Mouse (Mus musculus) embryo, embryonic 10.5 days (tissue): ENCODE measurements around the gene Mip.
A peak's percentile ranks its signal among the peaks of the same experiment; 100 is the strongest.
"Not testable (repeated sequence)": the region's sequence is repeated elsewhere in the genome, so short reads cannot be mapped to it uniquely, and the experiment has no call there.

ENCODE experiments used
- DNase-seq: peaks from one replicate; pipeline ENCODE4 v3.0.0-alpha.2; 2015; ENCODE audit warnings: low spot score

Mip gene

GRCm38 (mm10) chr10:128211390-128212108, 14.1 kb upstream of the Mip start, which contains the start of gene Spryd4:
Gene Spryd4, minus strand, starts transcription at chr10:128211807.
- DNase-seq: peak; percentile 96

DNA sequence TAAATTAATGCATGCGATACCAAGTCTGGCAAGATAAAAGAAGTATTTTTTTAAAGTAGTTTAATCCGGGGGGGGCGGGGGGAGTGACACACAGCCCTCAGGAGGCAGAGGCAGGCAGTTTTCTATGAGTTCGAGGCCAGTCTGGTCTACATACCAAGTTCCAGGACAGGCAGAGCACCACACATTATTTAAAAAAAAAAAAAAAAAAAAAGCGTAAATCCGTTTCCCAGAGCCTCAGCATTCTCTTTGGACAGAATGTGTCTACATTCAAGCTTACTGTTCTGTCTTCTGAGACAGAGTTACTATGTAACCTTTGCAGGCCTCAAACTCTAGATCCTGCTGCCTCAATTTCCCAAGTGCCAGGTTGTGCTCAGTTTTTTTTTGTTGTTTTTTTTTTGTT, 13.5 kb upstream of the Mip start:
- DNase-seq: no peak

DNA sequence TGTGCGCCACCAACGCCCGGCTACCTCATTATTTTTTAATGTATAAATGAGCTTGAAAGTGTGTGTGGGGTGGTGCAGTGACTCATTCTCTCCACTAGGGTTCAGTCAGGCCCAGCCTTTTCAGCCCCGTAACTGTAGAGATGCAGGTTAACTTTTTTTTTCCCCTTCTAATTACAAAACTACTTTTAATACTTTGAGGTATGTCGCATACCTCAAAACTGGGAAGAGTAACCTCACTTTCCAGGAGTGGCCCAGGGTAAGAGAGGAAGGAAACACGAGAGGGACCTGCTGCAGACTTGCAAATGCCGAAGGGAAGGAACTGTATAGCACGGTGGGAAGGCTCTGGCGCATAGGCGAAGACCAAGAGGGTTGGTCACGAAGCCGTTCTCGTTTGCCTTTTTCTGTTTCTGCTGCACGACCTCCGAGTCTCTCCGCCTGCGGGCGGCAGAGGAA, 12.7 kb upstream of the Mip start:
- peak; percentile 85 for DNase-seq

GRCm38 (mm10) chr10:128214112-128214511, 11.5 kb upstream of the Mip start:
- DNase-seq: not testable (repeated sequence)

DNA sequence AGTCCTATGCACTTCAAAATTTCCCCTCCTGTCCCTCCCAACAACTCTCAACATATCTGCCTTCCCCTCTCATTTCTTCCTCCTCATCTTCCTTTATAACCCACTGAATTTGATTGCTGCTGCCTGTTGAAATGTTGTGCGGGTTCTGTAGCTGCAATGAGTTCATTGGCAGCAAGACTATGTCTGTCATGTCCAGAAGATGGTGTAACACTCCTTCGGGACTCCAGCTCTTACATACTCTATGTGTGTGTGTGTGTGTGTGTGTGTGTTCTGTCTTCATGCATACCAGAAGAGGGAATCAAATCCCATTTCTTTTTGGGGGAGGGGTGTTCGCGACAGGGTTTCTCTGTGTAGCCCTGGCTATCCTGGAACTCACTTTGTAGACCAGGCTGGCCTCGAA, 10.7 kb upstream of the Mip start:
- DNase-seq: no peak

DNA sequence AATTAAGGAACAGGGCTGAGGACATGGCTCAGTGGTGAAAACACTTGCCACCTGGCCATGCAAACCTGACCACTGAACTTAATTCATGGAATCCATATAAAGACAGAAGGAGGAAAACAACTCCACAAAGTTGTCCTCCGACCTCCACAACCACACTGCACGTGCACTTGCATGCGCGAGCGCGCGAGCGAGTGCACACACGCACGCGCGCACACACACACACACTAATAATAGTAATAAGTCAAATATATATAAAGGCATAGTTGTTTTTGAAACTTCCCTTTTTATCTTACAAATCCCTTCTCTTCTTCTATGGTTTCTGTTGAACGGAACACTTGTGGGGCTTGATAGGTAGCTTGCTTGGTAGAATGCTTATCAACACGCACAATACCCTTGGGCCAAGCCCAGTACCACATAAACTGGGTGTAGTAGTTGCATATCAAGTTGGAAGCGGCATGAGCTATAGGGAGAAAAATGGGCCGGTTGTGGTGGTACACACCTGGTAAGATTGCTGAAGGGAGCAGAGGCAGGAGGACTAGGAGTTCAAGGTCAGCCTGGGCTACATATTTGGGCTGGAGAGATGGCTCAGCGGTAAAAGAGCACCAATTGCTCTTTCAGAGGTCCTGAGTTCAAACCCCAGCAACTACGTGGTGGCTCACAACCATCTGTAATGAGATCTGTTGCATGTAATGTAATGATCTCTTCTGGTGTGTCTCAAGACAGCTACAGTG, 7.1 kb upstream of the Mip start:
- no peak for DNase-seq

DNA sequence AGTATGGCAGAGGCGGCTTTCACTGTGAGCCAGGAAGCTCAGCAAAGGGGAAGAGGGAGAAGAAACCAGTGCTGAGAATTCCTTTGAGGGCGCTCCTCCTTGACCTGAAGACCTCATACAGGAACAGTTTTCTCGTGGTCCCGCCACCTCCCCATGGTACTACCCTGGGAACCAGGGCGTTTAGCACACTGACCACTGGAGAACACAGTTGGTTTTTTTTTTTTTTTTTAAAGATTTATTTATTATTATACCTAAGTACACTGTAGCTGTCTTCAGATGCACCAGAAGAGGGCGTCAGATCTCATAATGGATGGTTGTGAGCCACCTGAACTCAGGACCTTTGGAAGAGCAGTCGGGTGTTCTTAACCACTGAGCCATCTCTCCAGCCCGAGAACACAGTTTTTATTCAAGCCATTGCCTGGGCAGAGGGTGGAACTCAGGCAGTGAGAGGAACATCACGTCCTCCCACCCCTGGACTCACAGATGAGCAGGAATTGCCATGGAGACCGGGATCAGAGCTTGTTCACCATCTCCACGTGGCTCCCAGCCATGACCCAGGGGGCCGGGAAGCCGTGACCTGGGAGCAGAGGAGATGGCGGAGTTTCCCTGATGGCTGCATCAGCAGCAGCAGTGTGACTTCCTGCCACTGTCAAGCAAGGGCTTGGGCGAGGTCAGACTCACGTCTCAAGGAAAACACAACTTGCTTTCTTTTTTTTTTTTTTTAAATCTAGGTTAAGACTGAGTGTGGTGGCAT, 3.9 kb upstream of the Mip start:
- DNase-seq: peak; percentile 21

DNA sequence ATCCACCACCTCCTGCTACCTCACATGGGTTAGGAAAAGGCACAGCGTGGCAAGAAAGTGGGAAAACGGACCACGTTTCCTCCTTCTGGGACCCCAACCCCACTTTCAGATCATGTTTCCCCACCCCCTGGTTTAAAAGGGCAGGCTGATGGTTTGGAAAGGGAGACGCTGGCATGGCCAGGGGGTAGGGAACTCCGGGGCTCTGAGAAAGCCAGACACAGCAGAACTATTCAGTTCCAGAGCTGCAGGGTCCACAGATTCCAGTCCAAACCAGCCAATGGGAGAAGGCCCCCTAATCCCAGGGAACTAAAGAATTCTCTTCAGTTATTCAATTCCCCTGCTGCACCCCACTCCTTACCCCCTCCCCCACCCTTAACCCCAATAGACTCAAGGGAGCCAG, 574 bp upstream of the Mip start:
- no peak for DNase-seq

DNA sequence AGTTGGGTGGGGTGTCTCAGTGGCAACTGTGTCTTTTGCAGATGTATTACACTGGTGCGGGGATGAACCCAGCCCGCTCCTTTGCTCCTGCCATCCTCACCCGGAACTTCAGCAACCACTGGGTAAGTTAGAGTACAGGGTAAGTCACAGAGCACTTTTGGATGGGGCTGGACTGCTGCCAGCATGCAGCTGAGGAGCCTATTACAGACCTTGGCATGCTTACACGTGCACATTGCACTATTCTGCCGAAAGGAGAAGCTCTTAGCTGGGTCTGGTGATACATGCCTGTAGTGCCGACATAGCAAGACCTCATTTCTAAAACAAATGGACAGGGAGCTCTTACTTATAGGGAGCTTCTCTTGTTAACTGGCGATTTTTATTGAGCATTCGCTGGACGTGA, 2.0 kb downstream of the Mip start:
- DNase-seq: no peak

GRCm38 (mm10) chr10:128228009-128228408, 2.4 kb downstream of the Mip start:
- no peak for DNase-seq

- DNase-seq: no peak
Observed at GRCm38 (mm10) chr10:128230582-128230981, 4.9 kb downstream of the Mip start.

DNA sequence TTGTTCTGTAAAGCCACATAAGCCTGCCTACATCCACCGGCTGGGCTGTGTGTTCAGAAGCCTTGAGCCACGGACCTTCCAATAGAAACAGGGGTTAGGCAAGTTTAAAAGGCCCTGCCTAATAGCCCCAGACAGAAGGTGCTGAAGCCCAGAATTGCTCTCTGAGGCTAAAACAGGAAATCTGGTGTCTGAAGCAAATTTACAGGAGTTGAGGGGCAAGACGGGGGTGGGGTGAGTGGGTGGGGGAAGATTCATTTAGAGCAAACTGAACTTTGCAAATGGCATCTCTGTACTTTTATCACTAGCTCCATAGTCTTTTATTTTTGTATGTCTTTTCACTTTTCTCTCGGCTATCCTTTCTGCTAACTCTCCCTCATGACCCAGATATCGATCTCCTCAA, 5.5 kb downstream of the Mip start:
- DNase-seq: peak; percentile 44

- peak; percentile 86 for DNase-seq
Observed at GRCm38 (mm10) chr10:128231697-128232419, 6.2 kb downstream of the Mip start, which contains the start of gene Timeless. Gene Timeless, plus strand, starts transcription at chr10:128232065.

DNA sequence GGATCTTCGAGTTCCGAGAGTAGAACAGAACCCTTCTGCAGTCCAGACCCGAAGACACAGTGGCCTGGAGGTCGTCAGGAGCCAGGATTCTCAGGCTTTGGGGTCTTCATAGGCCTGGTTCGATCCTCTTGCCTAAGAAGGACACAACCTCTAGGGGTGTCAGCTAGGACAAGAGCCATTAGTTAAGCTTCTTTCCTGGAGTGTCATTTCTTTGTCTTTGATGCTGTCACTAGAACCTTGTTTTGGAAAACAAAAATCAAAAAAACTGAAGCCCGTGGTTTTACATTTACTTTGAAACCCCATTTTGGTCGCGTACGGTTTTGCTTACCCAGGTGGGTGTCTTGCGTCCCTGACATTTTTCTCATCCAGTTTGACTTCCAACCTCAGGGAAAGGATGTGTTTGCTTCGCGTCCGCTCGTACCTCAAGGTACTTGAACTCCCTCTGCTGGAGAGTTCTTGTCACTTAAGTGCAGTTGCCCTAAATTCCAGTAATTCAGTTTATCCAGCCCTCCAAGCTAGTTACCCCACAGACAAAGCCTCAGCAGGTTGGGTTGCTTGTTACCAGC, 6.9 kb downstream of the Mip start:
- peak; percentile 91 for DNase-seq

DNA sequence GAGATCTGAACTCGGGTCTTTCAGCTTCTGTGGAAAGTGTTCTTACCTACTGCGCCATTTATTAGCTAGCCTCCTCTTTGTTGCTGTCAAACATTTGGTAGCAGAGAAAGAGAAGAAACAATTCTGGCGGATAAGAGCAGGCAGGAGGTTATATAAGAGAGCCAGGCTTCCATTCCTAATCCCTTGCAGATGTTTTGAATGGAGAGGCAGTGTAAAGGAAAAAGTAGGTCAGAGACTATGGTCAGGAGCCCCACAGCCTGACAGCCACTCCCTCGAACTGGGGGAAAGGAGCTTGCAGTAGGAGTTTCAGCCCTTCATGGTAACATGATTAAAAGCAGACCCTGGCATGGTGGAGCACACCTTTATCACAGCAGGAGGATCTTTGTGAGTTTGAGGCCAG, 10.7 kb downstream of the Mip start:
- DNase-seq: no peak

DNA sequence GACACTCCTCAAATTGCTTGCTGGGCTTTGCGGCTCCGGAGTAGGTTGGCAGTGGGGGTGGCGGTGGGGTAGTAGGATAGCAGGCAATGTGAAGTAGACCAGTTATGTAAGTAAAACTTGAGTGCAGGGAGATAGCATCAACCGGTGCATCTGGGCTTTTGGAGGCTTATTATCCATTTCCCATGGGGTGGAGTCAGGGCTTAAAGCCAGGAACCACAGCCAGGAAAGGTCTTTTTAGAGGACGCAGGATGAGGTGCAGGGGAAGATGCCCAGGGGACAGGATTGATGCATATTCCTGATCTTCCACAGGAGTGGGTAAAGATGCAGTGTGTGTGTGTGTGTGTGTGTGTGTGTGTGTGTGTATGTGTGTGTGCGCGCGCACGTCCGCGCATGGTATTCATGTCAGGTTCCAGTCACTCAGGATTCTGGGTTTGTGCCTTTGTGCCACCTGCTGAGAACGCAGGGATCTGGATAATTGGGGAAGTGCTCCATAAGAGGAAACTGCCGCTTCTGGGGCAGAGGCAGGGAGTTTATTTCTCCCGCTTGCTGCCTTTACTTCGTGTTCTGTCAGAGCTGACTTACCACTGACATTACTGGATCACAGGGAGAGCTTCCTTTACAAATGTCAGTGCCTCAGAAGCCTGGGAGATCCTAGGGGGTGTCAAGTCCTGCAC, 12.3 kb downstream of the Mip start:
- DNase-seq: no peak

- DNase-seq: no peak
Observed at GRCm38 (mm10) chr10:128239140-128239539, 13.5 kb downstream of the Mip start.

DNA sequence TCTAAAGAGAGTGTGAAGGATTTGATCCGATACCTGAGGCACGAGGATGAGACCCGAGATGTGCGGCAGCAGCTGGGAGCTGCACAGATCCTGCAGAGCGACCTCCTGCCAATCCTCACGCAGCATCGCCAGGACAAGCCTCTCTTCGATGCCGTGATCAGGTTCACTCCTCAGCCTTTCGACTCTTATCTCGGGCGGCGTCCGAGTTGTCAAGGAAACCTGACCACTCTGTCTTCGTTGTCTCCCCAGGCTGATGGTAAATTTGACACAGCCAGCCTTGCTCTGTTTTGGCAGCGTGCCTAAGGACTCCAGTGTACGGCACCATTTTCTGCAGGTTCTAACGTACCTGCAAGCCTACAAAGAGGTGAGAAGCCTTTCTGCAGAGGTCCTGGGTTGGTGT, 14.5 kb downstream of the Mip start:
- DNase-seq: no peak

- DNase-seq: no peak
Observed at GRCm38 (mm10) chr10:128243252-128243651, 17.6 kb downstream of the Mip start.

- DNase-seq: no peak
Observed at GRCm38 (mm10) chr10:128244121-128244520, 18.5 kb downstream of the Mip start.
